Mouse (Mus musculus): Measurements from ENCODE around the gene Mthfd1l. TPM values are rescaled to one million over a fixed set of nuclear protein-coding genes. Genes with fewer than 3 reads are reported as not detected.

Mthfd1l gene
- total RNA-seq, 1 experiment from 2014 or later, result 7.8 TPM

GRCm38 (mm10) chr10:4211067-4211447 lies 238.1 kb downstream of the Mthfd1l start:
- DNase-seq, result no peak

Other genes with a start within 250 kb of the Mthfd1l start
- 9.8 and 11.5 TPM in 2 replicates for gene Plekhg1, start 232.8 kb upstream of the Mthfd1l start, total RNA-seq (2021)